Mouse (Mus musculus) ES-E14 (cell line): Measurements from ENCODE around the gene C87436.

Experiments used
- CHD2 ChIP-seq: IDR thresholded peaks from 2 replicates; pipeline ENCODE4 v1.6.1; 2014; ENCODE audit warnings: mild to moderate bottlenecking, low read depth, low read length, inconsistent platforms
- HCFC1 ChIP-seq: IDR thresholded peaks from 2 replicates; pipeline ENCODE4 v1.6.1; 2012; ENCODE audit warnings: low read length, inconsistent platforms, borderline replicate concordance; ENCODE audit not compliant: insufficient read depth
- MAFK ChIP-seq: IDR thresholded peaks from 2 replicates; pipeline ENCODE4 v1.6.1; 2014; ENCODE audit warnings: mild to moderate bottlenecking, low read depth, low read length, inconsistent platforms; ENCODE audit not compliant: insufficient read depth

DNA sequence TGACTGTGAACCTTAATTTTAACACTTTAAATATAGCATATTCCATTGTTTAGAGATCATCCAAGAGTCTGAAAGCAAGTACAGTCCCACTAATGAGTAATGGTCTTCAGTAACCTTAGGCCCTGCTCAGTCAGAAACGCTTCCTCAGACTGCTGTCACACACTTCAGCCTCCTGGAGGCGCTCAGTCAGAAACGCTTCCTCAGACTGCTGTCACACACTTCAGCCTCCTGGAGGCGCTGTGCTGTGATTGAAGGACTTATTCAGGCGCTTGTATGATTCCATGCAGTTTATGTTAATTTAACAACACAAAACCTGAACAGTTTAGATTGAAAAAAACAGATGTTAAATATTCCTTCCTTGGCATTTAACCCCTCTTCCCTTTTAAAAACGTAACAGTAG lies 17.7 kb upstream of the C87436 start:
- TF ChIP-seq MAFK, result no peak
- no peak for TF ChIP-seq CHD2
- no peak for TF ChIP-seq HCFC1
